Mouse (Mus musculus) liver, embryonic 14.5 days (tissue): ENCODE data around the gene Csdc2.

Source experiments
- CTCF ChIP-seq: IDR thresholded peaks from 2 replicates; pipeline ENCODE4 v1.5.1; 2016; ENCODE audit warnings: antibody characterized with exemption, low read depth, control low read depth
- EP300 ChIP-seq: IDR thresholded peaks from 2 replicates; pipeline ENCODE4 v1.6.1; 2016; ENCODE audit warnings: antibody characterized with exemption, low read depth

- no peak for TF ChIP-seq CTCF
- no peak for TF ChIP-seq EP300
These were observed 15.3 kb upstream of the Csdc2 start for GRCm38 (mm10) chr15:81921255-81921654.
